Mouse (Mus musculus) embryonic facial prominence, embryonic 11.5 days (tissue): Measurements from ENCODE around the gene Zdhhc14. TPM values are rescaled to one million over a fixed set of nuclear protein-coding genes. Genes with fewer than 3 reads are reported as not detected.
"Not testable (repeated sequence)": the region's sequence is repeated elsewhere in the genome, so short reads cannot be mapped to it uniquely, and the experiment has no call there.

Source experiments
- ATAC-seq: fragments of 200-750 bp; cut with Nextera tagmentation; replicated peaks from 2 replicates; pipeline ENCODE4 v1.8.0; 2017; ENCODE audit warnings: low read depth; ENCODE audit not compliant: insufficient number of reproducible peaks, low FRiP score, low TSS enrichment
- DNase-seq: peaks from one replicate; pipeline ENCODE4 v3.0.0-alpha.2; 2015; ENCODE audit warnings: low spot score
- H3K27ac ChIP-seq: fragments of 300-500 bp; sonication (generic); replicated peaks from 2 replicates; pipeline ENCODE4 v1.5.1; 2014; ENCODE audit warnings: mild to moderate bottlenecking, low read depth, low read length, control low read depth
- H3K27me3 ChIP-seq: fragments of 300-500 bp; sonication (generic); 2 replicates; pipeline ENCODE4 v1.6.1; 2014; ENCODE audit warnings: mild to moderate bottlenecking, low read length, moderate library complexity, mixed read lengths; ENCODE audit not compliant: control insufficient read depth, insufficient read depth
- H3K36me3 ChIP-seq: fragments of 300-500 bp; sonication (generic); replicated peaks from 2 replicates; pipeline ENCODE4 v1.6.1; 2014; ENCODE audit warnings: low read depth, mild to moderate bottlenecking, low read length, moderate library complexity, mixed read lengths; ENCODE audit not compliant: control insufficient read depth, insufficient read depth
- H3K4me1 ChIP-seq: fragments of 300-500 bp; sonication (generic); 2 replicates; pipeline ENCODE4 v1.6.1; 2014; ENCODE audit warnings: low read length, mixed read lengths; ENCODE audit not compliant: control insufficient read depth, insufficient read depth
- H3K4me2 ChIP-seq: fragments of 300-500 bp; sonication (generic); 2 replicates; pipeline ENCODE4 v1.6.1; 2014; ENCODE audit warnings: low read depth, mild to moderate bottlenecking, control low read depth, low read length, moderate library complexity
- H3K4me3 ChIP-seq: fragments of 300-500 bp; sonication (generic); 2 replicates; pipeline ENCODE4 v1.5.1; 2014; ENCODE audit warnings: low read depth, low read length, control low read depth
- H3K9ac ChIP-seq: fragments of 300-500 bp; sonication (generic); replicated peaks from 2 replicates; pipeline ENCODE4 v1.6.1; 2014; ENCODE audit warnings: mild to moderate bottlenecking, control low read depth, low read length
- H3K9me3 ChIP-seq: fragments of 300-500 bp; sonication (generic); replicated peaks from 2 replicates; pipeline ENCODE4 v1.6.1; 2016; ENCODE audit warnings: mild to moderate bottlenecking, low read length, inconsistent platforms, mixed read lengths; ENCODE audit not compliant: control insufficient read depth
- WGBS: fragments of 180-500 bp; shearing (Covaris S2); extraction: QIAGEN DNeasy Blood & Tissue Kit; methylation state at CpG from one replicate; pipeline ENCODE4 v1.1.7; 2014; 5-methylcytosine and 5-hydroxymethylcytosine counted together
- polyA plus RNA-seq: library from polyadenylated mRNA; unstranded; fragments of >200 nt; fragmentation: Nextera tagmentation; extraction: Ambion mirVana; gene quantifications from 2 replicates; pipeline ENCODE4 v1.2.1, GENCODE M21; 2014

The Zdhhc14 gene
- polyA plus RNA-seq, 1 experiment from 2014 or later = 2.0 TPM

- Histone ChIP-seq H3K27me3 (no peaks in the 10 kb centered on the region), H3K9ac (no peak overlapping the region), H3K4me3 (no peak overlapping the region), H3K4me2 (no peak overlapping the region), H3K36me3 (no peaks in the 10 kb centered on the region), H3K4me1 (no peaks in the 10 kb centered on the region), H3K9me3 (no peaks in the 10 kb centered on the region), H3K27ac (no peak overlapping the region)
- ATAC-seq = no peak
- no peak for DNase-seq
- 91% methylated on average over 25 of the region's 25 CpGs for WGBS
These were observed 129.6 kb downstream of the Zdhhc14 start for GRCm38 (mm10) chr17:5621626-5622591.

GRCm38 (mm10) chr17:5622764-5623163, 130.4 kb downstream of the Zdhhc14 start:
- no peaks in the 10 kb centered on the region for H3K36me3 ChIP-seq
- H3K27ac ChIP-seq = no peak overlapping the region
- ATAC-seq (no peak), DNase-seq (no peak)
- H3K4me1 ChIP-seq = no peaks in the 10 kb centered on the region
- H3K4me3 ChIP-seq = no peak overlapping the region
- WGBS = 69% methylated on average over 6 of the region's 6 CpGs
- no peaks in the 10 kb centered on the region for H3K27me3 ChIP-seq
- no peaks in the 10 kb centered on the region for H3K9me3 ChIP-seq
- no peak overlapping the region for H3K4me2 ChIP-seq
- no peak overlapping the region for H3K9ac ChIP-seq

DNA sequence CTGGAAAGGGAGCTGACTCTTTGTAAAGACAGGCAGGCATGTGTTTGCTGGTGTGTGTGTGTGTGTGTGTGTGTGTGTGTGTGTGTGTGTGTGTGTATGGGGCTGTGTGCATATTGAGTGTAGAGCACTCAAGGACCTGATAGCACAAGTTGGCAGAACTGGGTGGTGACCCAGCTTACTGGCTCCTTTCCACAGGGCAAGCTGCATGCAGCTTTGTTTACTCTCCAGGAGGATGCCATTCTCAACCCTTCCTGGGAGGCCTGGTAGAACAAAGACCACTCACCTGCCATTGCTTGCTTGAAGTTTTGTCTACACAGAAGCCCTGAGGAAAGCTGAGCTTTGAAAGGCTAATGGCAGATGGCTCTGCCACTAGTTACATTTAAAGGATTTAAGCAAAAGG, 130.8 kb downstream of the Zdhhc14 start:
- Histone ChIP-seq H3K4me3 (no peak overlapping the region), H3K4me2 (no peak overlapping the region), H3K27ac (no peak overlapping the region), H3K36me3 (no peaks in the 10 kb centered on the region), H3K4me1 (no peaks in the 10 kb centered on the region), H3K27me3 (no peaks in the 10 kb centered on the region), H3K9me3 (no peaks in the 10 kb centered on the region), H3K9ac (no peak overlapping the region)
- no peak for ATAC-seq
- DNase-seq = no peak

DNA sequence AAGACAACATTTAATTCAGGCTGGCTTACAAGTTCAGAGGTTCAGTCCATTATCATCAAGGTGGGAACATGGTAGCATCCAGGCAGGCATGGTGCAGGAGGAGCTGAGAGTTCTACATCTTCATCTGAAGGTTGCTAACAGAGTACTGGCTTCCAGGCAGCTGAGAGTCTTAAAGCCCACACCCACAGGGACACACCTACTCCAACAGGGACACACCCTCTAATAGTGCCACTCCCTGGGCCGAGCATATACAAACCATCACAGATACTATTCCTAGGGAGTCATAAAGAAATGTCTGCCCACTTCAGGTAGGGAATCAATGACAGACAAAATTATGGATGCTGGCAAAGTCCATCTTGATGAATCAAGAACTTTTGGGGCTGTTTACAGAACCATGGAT, 132.5 kb downstream of the Zdhhc14 start:
- not testable (repeated sequence) for DNase-seq, H3K27me3 ChIP-seq, H3K9ac ChIP-seq, H3K4me2 ChIP-seq, ATAC-seq, H3K4me3 ChIP-seq, H3K9me3 ChIP-seq, H3K4me1 ChIP-seq, H3K36me3 ChIP-seq, H3K27ac ChIP-seq
- 83% methylated on average over 1 of the region's 1 CpGs for WGBS

DNA sequence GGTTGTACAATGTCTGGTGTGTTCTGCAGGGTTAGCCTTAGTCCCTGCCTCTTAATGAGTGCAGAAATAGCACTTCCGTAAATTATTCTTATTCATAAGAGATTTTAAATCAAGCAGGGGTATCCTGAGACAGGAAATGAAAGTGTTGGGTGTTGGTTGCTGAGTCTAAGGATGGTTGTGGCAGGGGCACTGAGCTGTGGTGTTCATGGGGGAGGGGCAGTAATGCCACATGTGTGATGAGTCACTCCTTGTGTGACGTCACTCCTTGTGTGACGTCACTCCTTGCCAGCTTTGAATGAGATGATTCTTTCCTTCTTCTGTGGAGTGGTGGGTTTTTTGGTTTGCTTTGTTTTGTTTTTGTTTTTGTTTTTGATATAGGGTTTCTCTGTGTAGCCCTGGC, 134.0 kb downstream of the Zdhhc14 start:
- 84% methylated on average over 3 of the region's 3 CpGs for WGBS
- H3K9ac ChIP-seq = no peak overlapping the region
- H3K4me1 ChIP-seq = no peaks in the 10 kb centered on the region
- no peaks in the 10 kb centered on the region for H3K27me3 ChIP-seq
- DNase-seq = no peak
- no peak overlapping the region for H3K4me2 ChIP-seq
- H3K36me3 ChIP-seq = no peaks in the 10 kb centered on the region
- no peak overlapping the region for H3K27ac ChIP-seq
- H3K9me3 ChIP-seq = no peaks in the 10 kb centered on the region
- no peak overlapping the region for H3K4me3 ChIP-seq
- no peak for ATAC-seq

DNA sequence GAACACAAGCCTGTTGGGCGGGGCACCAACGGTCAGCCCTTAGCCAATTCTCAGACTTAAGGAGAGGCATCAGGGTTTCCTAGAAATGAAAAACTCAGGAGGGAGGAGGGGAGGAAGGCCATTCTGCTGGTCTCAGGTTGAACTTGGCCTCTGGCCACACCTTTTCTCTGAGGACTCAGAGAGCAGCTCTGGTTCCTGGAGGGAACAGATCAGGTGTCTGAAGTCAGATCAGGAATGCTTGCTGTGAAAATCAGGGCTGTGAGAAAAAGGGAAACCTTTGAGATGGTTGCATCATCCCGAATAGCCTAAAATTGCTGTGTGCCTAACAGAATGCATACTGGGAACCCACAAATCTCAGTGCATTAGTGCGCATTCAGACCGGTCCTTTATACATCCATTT, 135.3 kb downstream of the Zdhhc14 start:
- Histone ChIP-seq H3K4me1 (no peaks in the 10 kb centered on the region), H3K4me3 (no peak overlapping the region), H3K27me3 (no peaks in the 10 kb centered on the region), H3K4me2 (no peak overlapping the region), H3K36me3 (no peaks in the 10 kb centered on the region), H3K27ac (no peak overlapping the region), H3K9me3 (no peaks in the 10 kb centered on the region), H3K9ac (no peak overlapping the region)
- ATAC-seq = no peak
- DNase-seq = no peak
- 90% methylated on average over 5 of the region's 5 CpGs for WGBS

- H3K36me3 ChIP-seq = no peaks in the 10 kb centered on the region
- H3K9me3 ChIP-seq = no peaks in the 10 kb centered on the region
- H3K4me3 ChIP-seq = no peak overlapping the region
- no peak for DNase-seq
- no peak overlapping the region for H3K27ac ChIP-seq
- ATAC-seq = no peak
- H3K4me2 ChIP-seq = no peak overlapping the region
- WGBS = 67% methylated on average over 4 of the region's 4 CpGs
- H3K4me1 ChIP-seq = no peaks in the 10 kb centered on the region
- no peaks in the 10 kb centered on the region for H3K27me3 ChIP-seq
- no peak overlapping the region for H3K9ac ChIP-seq
These were observed 137.3 kb downstream of the Zdhhc14 start for GRCm38 (mm10) chr17:5629651-5630050.

- Histone ChIP-seq H3K4me1 (no peaks in the 10 kb centered on the region), H3K27me3 (no peaks in the 10 kb centered on the region), H3K27ac (no peak overlapping the region), H3K4me2 (no peak overlapping the region), H3K9me3 (no peaks in the 10 kb centered on the region), H3K9ac (no peak overlapping the region), H3K36me3 (no peaks in the 10 kb centered on the region), H3K4me3 (no peak overlapping the region)
- WGBS = 91% methylated on average over 2 of the region's 2 CpGs
- ATAC-seq = no peak
- DNase-seq = no peak
These were observed 142.9 kb downstream of the Zdhhc14 start for GRCm38 (mm10) chr17:5635254-5635653.
